Mouse (Mus musculus): ENCODE measurements around the gene Cdsn. TPM values are rescaled to one million over a fixed set of nuclear protein-coding genes. Genes with fewer than 3 reads are reported as not detected.

The Cdsn gene
- polyA plus RNA-seq, 1 experiment from 2014 or later: not detected

DNA sequence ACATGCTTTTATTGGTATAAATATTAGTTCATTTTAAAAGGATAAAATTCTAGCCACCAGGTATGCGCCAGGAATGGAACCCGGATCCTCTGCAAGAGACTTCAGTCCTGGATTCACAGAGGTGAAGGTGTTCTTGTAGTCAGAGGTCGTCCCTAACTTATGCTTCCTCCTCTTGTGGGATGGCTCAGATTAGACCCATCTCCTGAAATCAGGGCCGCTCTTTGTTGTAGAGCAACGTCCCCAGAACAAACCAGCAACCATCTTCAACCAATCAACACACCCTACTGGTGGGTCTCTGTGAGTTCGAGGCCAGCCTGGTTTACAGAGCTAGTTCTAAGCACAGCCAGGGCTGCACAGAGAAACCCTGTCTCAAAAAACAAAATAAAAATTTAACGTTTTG, 42.5 kb downstream of the Cdsn start:
- Histone ChIP-seq H3K4me2 (ENCODE audit: low read depth, low read length) (no peak overlapping the region), H3K27me3 (ENCODE audit: control insufficient read depth, insufficient read depth, low read length) (no peaks in the 10 kb centered on the region), H3K36me3 (replicated peaks; ENCODE audit: control insufficient read depth, insufficient read depth, low read depth, low read length) (no peaks in the 10 kb centered on the region), H3K4me3 (ENCODE audit: low read depth, low read length) (no peak overlapping the region), H3K9ac (replicated peaks; ENCODE audit: low read length) (no peak overlapping the region), H3K4me1 (ENCODE audit: control insufficient read depth, insufficient read depth, low read length) (no peaks in the 10 kb centered on the region), H3K27ac (replicated peaks; ENCODE audit: low read depth, low read length) (no peak overlapping the region), H3K9me3 (replicated peaks; ENCODE audit: control insufficient read depth, low read length) (no peaks in the 10 kb centered on the region)
- WGBS: 87% methylated on average over 7 of the region's 7 CpGs
- ATAC-seq (replicated peaks; ENCODE audit: insufficient number of reproducible peaks, low FRiP score, low TSS enrichment, low read depth) (no peak), DNase-seq (ENCODE audit: low spot score) (no peak)

DNA sequence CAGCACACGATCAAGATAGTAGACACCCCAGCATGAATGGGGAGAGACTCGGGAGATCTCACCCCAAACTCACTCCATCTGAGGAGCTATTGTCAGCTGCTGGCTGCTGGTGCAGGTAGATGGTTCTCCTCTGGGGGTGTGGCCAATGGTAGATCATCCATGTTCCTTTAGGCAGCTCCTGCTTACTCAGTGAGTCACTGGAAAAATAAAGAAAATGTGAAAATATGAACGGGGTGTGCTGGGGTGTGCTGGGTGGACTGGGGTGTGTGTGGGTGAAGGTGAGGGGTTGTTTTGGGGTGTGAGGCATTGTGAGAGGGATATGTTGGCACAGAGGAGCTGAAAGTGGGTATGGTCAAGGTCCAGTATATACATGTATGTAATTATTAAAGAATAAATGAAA, 45.5 kb downstream of the Cdsn start:
- Histone ChIP-seq H3K9me3 (replicated peaks; ENCODE audit: control insufficient read depth, low read length) (no peaks in the 10 kb centered on the region), H3K4me3 (ENCODE audit: low read depth, low read length) (no peak overlapping the region), H3K27me3 (ENCODE audit: control insufficient read depth, insufficient read depth, low read length) (no peaks in the 10 kb centered on the region), H3K9ac (replicated peaks; ENCODE audit: low read length) (no peak overlapping the region), H3K4me2 (ENCODE audit: low read depth, low read length) (no peak overlapping the region), H3K4me1 (ENCODE audit: control insufficient read depth, insufficient read depth, low read length) (no peaks in the 10 kb centered on the region), H3K27ac (replicated peaks; ENCODE audit: low read depth, low read length) (no peak overlapping the region), H3K36me3 (replicated peaks; ENCODE audit: control insufficient read depth, insufficient read depth, low read depth, low read length) (no peaks in the 10 kb centered on the region)
- WGBS: 90% methylated on average over 3 of the region's 3 CpGs
- no peak for ATAC-seq (replicated peaks; ENCODE audit: insufficient number of reproducible peaks, low FRiP score, low TSS enrichment, low read depth)
- DNase-seq (ENCODE audit: low spot score): no peak

DNA sequence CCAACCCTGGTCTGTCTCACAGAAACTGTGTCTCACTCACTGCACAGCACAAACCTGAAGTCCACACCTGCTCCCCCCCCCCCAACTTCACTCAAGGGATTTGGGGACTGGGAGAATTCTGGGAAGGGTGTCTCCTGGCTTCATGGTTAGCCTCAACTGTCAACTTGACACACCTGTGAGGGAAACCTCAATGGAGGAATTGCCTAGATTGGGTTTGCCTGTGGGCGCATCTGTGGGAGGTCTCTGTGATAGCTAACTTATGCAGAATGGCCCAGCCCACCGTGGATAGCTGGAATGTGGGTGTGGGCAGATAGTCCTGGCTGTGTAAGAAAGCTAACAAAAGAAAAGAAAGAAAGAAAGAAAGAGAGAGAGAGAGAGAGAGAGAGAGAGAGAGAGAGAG, 49.3 kb downstream of the Cdsn start, which contains the start of gene Sfta2:
Gene Sfta2, plus strand, starts transcription at position 301 of the 400 bp plus-strand sequence.
- Histone ChIP-seq H3K4me3 (ENCODE audit: low read depth, low read length) (no peak within 1 kb of the TSS), H3K4me1 (ENCODE audit: control insufficient read depth, insufficient read depth, low read length) (no peaks in the 10 kb centered on the region), H3K27ac (replicated peaks; ENCODE audit: low read depth, low read length) (no peak within 1 kb of the TSS), H3K36me3 (replicated peaks; ENCODE audit: control insufficient read depth, insufficient read depth, low read depth, low read length) (no peaks in the 10 kb centered on the region), H3K9ac (replicated peaks; ENCODE audit: low read length) (no peak within 1 kb of the TSS), H3K9me3 (replicated peaks; ENCODE audit: control insufficient read depth, low read length) (no peaks in the 10 kb centered on the region), H3K4me2 (ENCODE audit: low read depth, low read length) (no peak within 1 kb of the TSS), H3K27me3 (ENCODE audit: control insufficient read depth, insufficient read depth, low read length) (no peaks in the 10 kb centered on the region)
- no peak for ATAC-seq (replicated peaks; ENCODE audit: insufficient number of reproducible peaks, low FRiP score, low TSS enrichment, low read depth)
- WGBS: 64% methylated on average over 2 of the region's 2 CpGs
- no peak for DNase-seq (ENCODE audit: low spot score)

DNA sequence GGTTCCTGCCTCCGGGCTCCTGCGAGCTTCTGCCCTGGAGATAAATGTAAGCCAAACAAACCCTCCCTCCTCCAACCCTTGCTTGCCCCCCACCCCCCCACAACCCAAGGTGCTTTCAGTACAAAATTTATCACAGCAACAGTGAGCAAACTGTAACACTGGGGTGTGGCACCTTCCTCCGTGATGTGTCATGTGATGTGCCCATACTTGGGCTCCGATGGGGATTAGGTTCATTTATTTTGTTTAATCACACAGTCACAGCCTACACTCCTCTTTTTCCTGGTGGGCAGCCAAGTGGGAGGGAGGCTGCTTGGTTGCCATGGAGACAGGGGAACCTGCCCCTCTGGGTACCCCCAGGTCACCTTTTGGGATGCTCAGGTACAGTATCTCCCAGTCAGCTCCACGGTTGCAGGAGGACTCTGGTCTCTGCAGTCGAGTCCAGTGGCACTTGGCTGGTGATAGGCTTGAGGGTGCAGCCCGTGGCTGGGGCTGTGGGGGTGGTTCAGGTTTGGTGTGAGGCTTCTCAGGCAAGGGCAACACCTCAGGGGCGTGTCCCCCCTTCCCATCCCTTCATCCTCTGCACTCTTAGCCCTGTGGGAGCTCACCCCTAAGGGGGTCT, 49.9 kb downstream of the Cdsn start:
- Histone ChIP-seq H3K9me3 (replicated peaks; ENCODE audit: control insufficient read depth, low read length) (no peaks in the 10 kb centered on the region), H3K36me3 (replicated peaks; ENCODE audit: control insufficient read depth, insufficient read depth, low read depth, low read length) (no peaks in the 10 kb centered on the region), H3K4me2 (ENCODE audit: low read depth, low read length) (no peak overlapping the region), H3K27ac (replicated peaks; ENCODE audit: low read depth, low read length) (no peak overlapping the region), H3K9ac (replicated peaks; ENCODE audit: low read length) (no peak overlapping the region), H3K4me3 (ENCODE audit: low read depth, low read length) (no peak overlapping the region), H3K27me3 (ENCODE audit: control insufficient read depth, insufficient read depth, low read length) (no peaks in the 10 kb centered on the region), H3K4me1 (ENCODE audit: control insufficient read depth, insufficient read depth, low read length) (no peaks in the 10 kb centered on the region)
- DNase-seq (ENCODE audit: low spot score) (no peak), ATAC-seq (replicated peaks; ENCODE audit: insufficient number of reproducible peaks, low FRiP score, low TSS enrichment, low read depth) (no peak)
- WGBS: 53% methylated on average over 8 of the region's 8 CpGs

Other genes starting within 250 kb of the Cdsn start
- 0.08 TPM in 1 of 2 replicates, not detected in the other for gene H2-Q1, start 231.7 kb upstream of the Cdsn start, polyA plus RNA-seq (2014; fragmentation: Nextera tagmentation; extraction: Ambion mirVana)
- 0.69 and 0.86 TPM in 2 replicates for gene H2-Q2, start 209.9 kb upstream of the Cdsn start, polyA plus RNA-seq (2014; fragmentation: Nextera tagmentation; extraction: Ambion mirVana)
- 1.0 and 1.1 TPM in 2 replicates for gene H2-Q4, start 172.5 kb upstream of the Cdsn start, polyA plus RNA-seq (2014; fragmentation: Nextera tagmentation; extraction: Ambion mirVana)
- gene H2-Q6, start 127.3 kb upstream of the Cdsn start, polyA plus RNA-seq (2014; fragmentation: Nextera tagmentation; extraction: Ambion mirVana): 0.74 and 1.0 TPM in 2 replicates
- gene H2-Q7, start 113.0 kb upstream of the Cdsn start, polyA plus RNA-seq (2014; fragmentation: Nextera tagmentation; extraction: Ambion mirVana): 8.4 and 8.8 TPM in 2 replicates
- 0.18 TPM in 2 replicates for gene H2-Q10, start 82.0 kb upstream of the Cdsn start, polyA plus RNA-seq (2014; fragmentation: Nextera tagmentation; extraction: Ambion mirVana)
- gene Pou5f1, start 46.1 kb upstream of the Cdsn start, polyA plus RNA-seq (2014; fragmentation: Nextera tagmentation; extraction: Ambion mirVana): 0.15 TPM in 1 of 2 replicates, not detected in the other
- gene Tcf19, start 35.3 kb upstream of the Cdsn start, polyA plus RNA-seq (2014; fragmentation: Nextera tagmentation; extraction: Ambion mirVana): 59.0 and 62.2 TPM in 2 replicates
- gene Cchcr1, start 35.0 kb upstream of the Cdsn start, polyA plus RNA-seq (2014; fragmentation: Nextera tagmentation; extraction: Ambion mirVana): 11.4 and 11.8 TPM in 2 replicates
- 0.60 and 1.0 TPM in 2 replicates for gene Psors1c2, start 18.9 kb upstream of the Cdsn start, polyA plus RNA-seq (2014; fragmentation: Nextera tagmentation; extraction: Ambion mirVana)
- not detected in 2 replicates for gene 2300002M23Rik, start 15.3 kb downstream of the Cdsn start, polyA plus RNA-seq (2014; fragmentation: Nextera tagmentation; extraction: Ambion mirVana)
- gene Sfta2, start 49.4 kb downstream of the Cdsn start, polyA plus RNA-seq (2014; fragmentation: Nextera tagmentation; extraction: Ambion mirVana): not detected in 2 replicates
- gene Gm9573, start 74.5 kb downstream of the Cdsn start, polyA plus RNA-seq (2014; fragmentation: Nextera tagmentation; extraction: Ambion mirVana): not detected in 2 replicates
- 0.13 and 0.28 TPM in 2 replicates for gene Mucl3, start 91.6 kb downstream of the Cdsn start, polyA plus RNA-seq (2014; fragmentation: Nextera tagmentation; extraction: Ambion mirVana)
- gene Vars2, start 115.5 kb downstream of the Cdsn start, polyA plus RNA-seq (2014; fragmentation: Nextera tagmentation; extraction: Ambion mirVana): 9.1 and 10.4 TPM in 2 replicates
- 43.3 and 53.4 TPM in 2 replicates for gene Gtf2h4, start 121.6 kb downstream of the Cdsn start, polyA plus RNA-seq (2014; fragmentation: Nextera tagmentation; extraction: Ambion mirVana)
- gene Ddr1, start 152.5 kb downstream of the Cdsn start, polyA plus RNA-seq (2014; fragmentation: Nextera tagmentation; extraction: Ambion mirVana): 20.4 and 24.6 TPM in 2 replicates

All from embryonic facial prominence, embryonic 11.5 days (tissue).